Mouse (Mus musculus) liver, embryonic 14.5 days (tissue): ENCODE results near the gene Gsdmc4.
"Not testable (repeated sequence)": the region's sequence is repeated elsewhere in the genome, so short reads cannot be mapped to it uniquely, and the experiment has no call there.

Experiments
- CTCF ChIP-seq: IDR thresholded peaks from 2 replicates; pipeline ENCODE4 v1.5.1; 2016; ENCODE audit warnings: antibody characterized with exemption, low read depth, control low read depth
- EP300 ChIP-seq: IDR thresholded peaks from 2 replicates; pipeline ENCODE4 v1.6.1; 2016; ENCODE audit warnings: antibody characterized with exemption, low read depth

- TF ChIP-seq CTCF, EP300: not testable (repeated sequence)
Observed at GRCm38 (mm10) chr15:63916584-63916983, 4.5 kb upstream of the Gsdmc4 start.
